Mouse (Mus musculus) midbrain, postnatal 0 days (tissue): ENCODE data around the gene Eif6. TPM values are rescaled to one million over a fixed set of nuclear protein-coding genes. Genes with fewer than 3 reads are reported as not detected.

ENCODE experiments used
- ATAC-seq: fragments of 200-750 bp; cut with Nextera tagmentation; 2 replicates; pipeline ENCODE4 v1.8.0; 2017; ENCODE audit warnings: moderate number of reproducible peaks, mild to moderate bottlenecking, moderate TSS enrichment, moderate library complexity; ENCODE audit not compliant: low FRiP score
- DNase-seq: peaks from one replicate; pipeline ENCODE4 v3.0.0-alpha.2; 2015; ENCODE audit warnings: low spot score
- H3K27ac ChIP-seq: fragments of 300-500 bp; sonication (generic); 2 replicates; pipeline ENCODE4 v1.5.1; 2014; ENCODE audit warnings: low read depth, mild to moderate bottlenecking, low read length, mixed read lengths
- H3K27me3 ChIP-seq: fragments of 300-500 bp; sonication (generic); 2 replicates; pipeline ENCODE4 v1.6.1; 2014; ENCODE audit warnings: low read length, control low read depth, mixed read lengths; ENCODE audit not compliant: insufficient read depth
- H3K36me3 ChIP-seq: fragments of 300-500 bp; sonication (generic); 2 replicates; pipeline ENCODE4 v1.6.1; 2014; ENCODE audit warnings: low read length, control low read depth, mixed read lengths; ENCODE audit not compliant: insufficient read depth
- H3K4me1 ChIP-seq: fragments of 300-500 bp; sonication (generic); 2 replicates; pipeline ENCODE4 v1.6.1; 2014; ENCODE audit warnings: mild to moderate bottlenecking, control low read depth, antibody characterized with exemption, low read length, mixed read lengths; ENCODE audit not compliant: insufficient read depth
- H3K4me2 ChIP-seq: fragments of 300-500 bp; sonication (generic); 2 replicates; pipeline ENCODE4 v1.6.1; 2014; ENCODE audit warnings: low read depth, mild to moderate bottlenecking, low read length, mixed read lengths; ENCODE audit not compliant: poor library complexity, severe bottlenecking
- H3K4me3 ChIP-seq: fragments of 300-500 bp; sonication (generic); 2 replicates; pipeline ENCODE4 v1.5.1; 2014; ENCODE audit warnings: low read depth, mild to moderate bottlenecking, low read length, moderate library complexity
- H3K9ac ChIP-seq: fragments of 300-500 bp; sonication (generic); replicated peaks from 2 replicates; pipeline ENCODE4 v1.6.1; 2014; ENCODE audit warnings: mild to moderate bottlenecking, low read length, moderate library complexity, mixed read lengths; ENCODE audit not compliant: poor library complexity, severe bottlenecking
- H3K9me3 ChIP-seq: fragments of 300-500 bp; sonication (generic); 2 replicates; pipeline ENCODE4 v1.6.1; 2016; ENCODE audit warnings: low read length, control low read depth
- CTCF ChIP-seq: IDR thresholded peaks from 2 replicates; pipeline ENCODE4 v1.5.1; 2016; ENCODE audit warnings: antibody characterized with exemption, mild to moderate bottlenecking
- WGBS: fragments of 180-500 bp; shearing (Covaris S2); extraction: QIAGEN DNeasy Blood & Tissue Kit; methylation state at CpG from one replicate; pipeline ENCODE4 v1.1.7; 2014; 5-methylcytosine and 5-hydroxymethylcytosine counted together
- polyA plus RNA-seq: library from polyadenylated mRNA; unstranded; fragments of >200 nt; fragmentation: Nextera tagmentation; extraction: Ambion mirVana; gene quantifications from 2 replicates; pipeline ENCODE4 v1.2.1, GENCODE M21; 2015
- total RNA-seq: library from RNA; depleted of rRNA; stranded (reverse); fragments of >200 nt; gene quantifications from 2 replicates; pipeline ENCODE4 v1.2.3, GENCODE M21; 2014

Eif6 gene
- total and polyA plus RNA-seq, 2 experiments from 2014 or later = 85.4 to 130 TPM

DNA sequence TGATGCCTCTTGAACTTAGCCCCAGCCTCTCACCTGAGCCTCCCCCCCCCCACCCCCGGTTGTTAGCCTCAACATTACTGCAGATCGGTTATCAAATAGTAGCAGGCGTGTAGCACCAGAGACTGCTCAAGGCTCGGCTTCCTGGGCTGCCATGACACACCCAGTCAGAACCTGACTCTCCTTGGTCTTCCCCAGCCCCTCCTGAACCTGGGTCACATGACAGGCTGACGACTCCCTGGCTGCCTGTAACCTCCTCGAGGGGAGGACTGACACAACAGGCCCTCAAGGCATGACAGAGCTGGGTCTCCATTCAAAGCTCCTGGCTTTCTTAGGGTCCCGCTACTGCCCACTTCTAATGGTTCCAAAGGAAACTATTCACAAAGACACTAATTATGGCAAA lies 22.7 kb upstream of the Eif6 start:
- DNase-seq (no peak), ATAC-seq (no peak)
- H3K27me3 ChIP-seq = no peaks in the 10 kb centered on the region
- TF ChIP-seq CTCF = no peak
- H3K4me1 ChIP-seq = no peaks in the 10 kb centered on the region
- H3K9me3 ChIP-seq = no peaks in the 10 kb centered on the region
- H3K4me2 ChIP-seq = no peak overlapping the region
- WGBS = 72% methylated on average over 7 of the region's 7 CpGs
- no peak overlapping the region for H3K4me3 ChIP-seq
- H3K36me3 ChIP-seq = peaks cover 56% of the 10 kb centered on the region
- H3K27ac ChIP-seq = no peak overlapping the region
- H3K9ac ChIP-seq = no peak overlapping the region

DNA sequence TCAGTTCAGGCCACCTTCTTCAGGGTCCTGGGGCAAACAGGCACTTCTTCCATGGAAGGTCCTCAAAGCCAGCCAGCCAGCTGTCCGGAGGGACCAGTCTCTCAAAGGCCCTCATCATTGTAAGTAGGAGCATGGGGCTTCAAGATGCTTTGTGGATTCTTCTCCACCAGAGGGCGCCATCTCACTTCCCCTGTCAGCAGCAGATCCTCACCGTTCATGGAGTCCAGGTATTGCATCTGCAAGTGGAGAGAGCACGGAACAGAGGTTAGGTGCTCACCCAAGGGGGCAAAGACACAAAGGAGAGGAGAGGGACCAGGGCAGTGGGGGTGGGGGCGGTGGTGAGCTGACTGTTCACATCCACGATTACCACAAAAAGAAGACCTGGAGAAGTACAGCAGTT lies 21.6 kb upstream of the Eif6 start:
- Histone ChIP-seq H3K9me3 (no peaks in the 10 kb centered on the region), H3K4me3 (no peak overlapping the region), H3K4me1 (no peaks in the 10 kb centered on the region), H3K4me2 (no peak overlapping the region), H3K36me3 (peaks cover 47% of the 10 kb centered on the region), H3K27me3 (no peaks in the 10 kb centered on the region), H3K9ac (no peak overlapping the region), H3K27ac (no peak overlapping the region)
- peak; percentile 91 for TF ChIP-seq CTCF
- ATAC-seq (peak; percentile 13; the same call in 1 of the 2 replicates), DNase-seq (peak; percentile 83)
- 40% methylated on average over 6 of the region's 6 CpGs for WGBS

DNA sequence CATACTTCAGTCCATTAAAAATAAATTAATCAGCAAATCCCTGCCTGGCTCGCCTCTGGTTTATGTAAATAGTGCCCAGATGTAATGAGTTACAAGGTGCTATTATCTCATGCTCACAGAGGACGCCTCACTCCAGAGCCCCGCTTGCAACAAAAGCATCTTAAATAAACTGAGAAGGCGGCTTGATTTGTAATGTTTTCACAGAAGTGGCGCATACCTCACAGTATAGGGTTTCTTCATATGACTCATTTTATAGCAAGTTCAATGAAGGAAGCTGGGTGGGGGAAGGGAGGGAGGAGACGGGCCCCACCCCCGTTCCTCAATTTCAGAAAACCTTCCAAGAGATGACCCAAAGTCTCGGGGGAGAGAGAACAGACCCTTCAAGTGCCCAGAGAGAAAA lies 20.2 kb upstream of the Eif6 start:
- H3K9ac ChIP-seq = no peak overlapping the region
- no peak for TF ChIP-seq CTCF
- WGBS = 85% methylated on average over 8 of the region's 8 CpGs
- H3K27ac ChIP-seq = no peak overlapping the region
- no peak overlapping the region for H3K4me2 ChIP-seq
- H3K36me3 ChIP-seq = peaks cover 47% of the 10 kb centered on the region
- ATAC-seq (no peak), DNase-seq (no peak)
- no peaks in the 10 kb centered on the region for H3K9me3 ChIP-seq
- H3K27me3 ChIP-seq = no peaks in the 10 kb centered on the region
- no peaks in the 10 kb centered on the region for H3K4me1 ChIP-seq
- H3K4me3 ChIP-seq = no peak overlapping the region

DNA sequence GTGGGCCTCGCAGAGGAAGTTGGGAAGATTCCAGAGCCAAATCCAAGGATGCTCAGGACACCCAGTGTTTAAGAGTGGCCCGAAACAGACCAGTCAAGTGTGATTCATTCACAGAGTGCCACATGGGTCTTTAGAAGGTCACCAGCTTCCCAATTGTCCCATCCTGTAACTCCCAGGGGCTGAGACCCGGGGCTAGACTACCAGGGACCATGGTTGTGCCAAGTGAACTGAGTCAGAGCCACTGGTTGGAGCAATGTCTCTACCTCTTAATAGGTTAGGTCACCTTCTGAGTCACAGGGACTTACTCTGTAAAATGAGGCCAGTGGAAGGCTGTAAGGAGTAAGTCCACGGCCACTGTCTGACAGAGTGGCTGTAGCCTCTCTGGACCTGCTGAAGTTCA lies 12.2 kb upstream of the Eif6 start:
- Histone ChIP-seq H3K36me3 (no peaks in the 10 kb centered on the region), H3K27ac (no peak overlapping the region), H3K9me3 (no peaks in the 10 kb centered on the region), H3K27me3 (no peaks in the 10 kb centered on the region), H3K9ac (no peak overlapping the region), H3K4me2 (no peak overlapping the region), H3K4me3 (no peak overlapping the region), H3K4me1 (no peaks in the 10 kb centered on the region)
- ATAC-seq (no peak), DNase-seq (no peak)
- no peak for TF ChIP-seq CTCF
- WGBS = 83% methylated on average over 4 of the region's 4 CpGs

DNA sequence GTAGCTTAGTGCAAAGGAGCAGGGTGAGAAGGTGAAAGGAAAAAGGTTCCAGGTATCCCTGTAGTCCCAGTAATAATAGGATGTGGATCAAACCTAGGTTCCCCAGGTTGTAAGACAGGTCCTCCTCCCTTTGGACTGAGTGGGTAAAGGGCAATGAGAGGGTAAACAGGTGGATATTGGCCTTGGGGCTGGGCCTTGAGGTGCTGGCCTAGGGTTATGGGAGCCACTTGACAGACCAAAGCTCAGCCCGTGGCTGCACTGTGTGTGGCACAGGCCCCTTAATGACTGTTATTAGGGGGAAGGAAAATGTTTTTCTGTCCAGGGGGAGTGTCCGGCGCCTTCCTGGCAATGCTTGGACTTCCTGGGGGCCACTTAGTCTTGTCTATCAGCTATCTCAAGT lies 11.2 kb upstream of the Eif6 start:
- Histone ChIP-seq H3K4me3 (no peak overlapping the region), H3K9ac (no peak overlapping the region), H3K4me2 (no peak overlapping the region), H3K27ac (no peak overlapping the region), H3K9me3 (no peaks in the 10 kb centered on the region), H3K4me1 (no peaks in the 10 kb centered on the region), H3K27me3 (no peaks in the 10 kb centered on the region), H3K36me3 (no peaks in the 10 kb centered on the region)
- TF ChIP-seq CTCF = no peak
- no peak for DNase-seq
- WGBS = 76% methylated on average over 3 of the region's 3 CpGs
- ATAC-seq = no peak

DNA sequence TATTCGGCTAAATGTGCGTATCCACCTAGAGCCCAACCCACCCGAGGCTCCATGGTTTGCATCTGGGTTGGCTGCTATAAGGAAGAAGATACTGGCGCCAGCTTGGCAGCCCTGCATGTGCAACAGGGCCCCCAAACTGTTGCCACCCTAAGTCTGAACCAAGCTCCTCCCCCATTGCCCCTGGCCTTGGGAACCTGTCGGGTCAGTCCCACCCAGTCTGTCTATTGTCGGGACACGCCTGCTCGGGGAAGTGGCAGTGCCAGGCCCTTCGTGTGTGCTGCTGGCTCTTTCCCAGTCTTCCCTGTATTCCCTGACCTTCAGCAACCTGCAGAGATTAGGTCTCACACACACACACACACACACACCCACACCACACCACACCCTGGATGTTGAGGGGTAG lies 8.0 kb upstream of the Eif6 start, which contains the start of gene Fam83c:
Gene Fam83c (minus strand): TSS at position 123 of the 400 bp plus-strand sequence.
- Histone ChIP-seq H3K9ac (no peak within 1 kb of the TSS), H3K9me3 (no peaks in the 10 kb centered on the region), H3K27ac (no peak within 1 kb of the TSS), H3K4me3 (no peak within 1 kb of the TSS), H3K36me3 (no peaks in the 10 kb centered on the region), H3K27me3 (no peaks in the 10 kb centered on the region), H3K4me2 (no peak within 1 kb of the TSS), H3K4me1 (no peaks in the 10 kb centered on the region)
- WGBS = 68% methylated on average over 9 of the region's 9 CpGs
- no peak for DNase-seq
- no peak for TF ChIP-seq CTCF
- no peak for ATAC-seq
